Mouse (Mus musculus): ENCODE measurements at regions not wholly inside any gene's neighbourhood (a gene's known extent, or its start where the extent isn't known, plus 50 kb on each side); places are given as distances from the start of the nearest gene placed in this dataset.
"Not testable (repeated sequence)": the region's sequence is repeated elsewhere in the genome, so short reads cannot be mapped to it uniquely, and the experiment has no call there.

DNA sequence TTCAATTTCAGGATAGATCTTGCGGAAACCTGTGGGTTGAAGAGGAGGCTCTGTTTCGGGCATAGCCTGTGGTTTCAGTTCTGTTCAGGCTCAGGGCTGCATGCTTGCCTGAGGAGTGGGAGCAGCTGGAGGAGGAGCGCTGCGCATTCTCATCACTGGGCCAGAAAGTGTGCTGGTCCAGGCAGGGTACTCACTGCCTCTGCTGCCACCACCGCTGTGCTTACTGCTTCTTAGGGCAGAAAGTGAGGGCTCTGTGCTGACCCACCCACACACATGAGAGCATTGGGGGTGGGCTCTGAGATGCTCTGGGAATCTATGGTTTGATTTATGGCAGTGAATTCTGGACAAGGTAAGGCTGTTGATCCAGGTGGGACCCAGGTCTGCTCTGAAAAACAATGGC lies 109.1 kb upstream of the Obox2 start:
- in situ Hi-C loops (cut with MboI, MseI), result loop anchor here (5.0 to 10.0 kb wide), 2 partner anchors 67 to 125 kb away; no protein-coding TSS in a partner anchor

DNA sequence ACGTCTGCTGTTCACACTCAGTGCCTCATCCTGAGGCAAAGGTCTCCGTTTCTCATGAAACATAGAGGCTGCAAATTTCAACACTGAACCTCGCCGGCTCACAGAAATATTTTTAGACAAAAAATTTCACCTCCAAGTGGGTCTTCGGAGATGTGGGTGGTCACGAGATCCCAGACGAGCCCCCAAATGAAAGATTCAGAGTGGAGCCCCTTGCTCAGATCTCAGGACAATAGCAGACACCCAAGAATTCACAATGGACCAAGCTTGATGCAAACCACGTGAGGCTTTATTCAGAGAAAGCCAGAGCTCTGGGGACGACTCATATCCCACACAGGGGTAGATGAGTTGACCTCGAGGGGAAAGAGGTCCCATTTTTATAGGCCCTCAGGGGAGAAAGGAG lies 108.4 kb upstream of the Obox2 start:
- in situ Hi-C loops (cut with MboI, MseI), result loop anchor here (5.0 kb wide), 1 partner anchor 162 kb away; no protein-coding TSS in a partner anchor

DNA sequence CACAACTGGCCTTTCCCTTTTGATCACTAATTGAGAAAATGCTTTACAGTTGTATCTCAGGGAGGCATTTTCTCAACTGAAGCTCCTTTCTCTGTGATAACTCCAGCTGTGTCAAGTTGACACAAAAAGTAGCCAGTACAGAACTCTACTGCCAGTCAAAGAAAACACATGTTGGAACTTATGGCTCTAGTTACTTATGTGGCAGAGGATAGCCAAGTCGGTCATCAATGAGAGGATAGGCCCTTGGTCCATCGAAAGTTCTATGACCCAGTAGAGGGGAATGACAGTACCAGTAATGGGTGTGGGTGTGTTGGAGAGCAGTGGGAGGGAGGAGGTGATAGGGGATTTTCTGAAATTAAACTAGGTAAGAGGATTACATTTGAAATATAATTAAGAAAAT lies 100.7 kb upstream of the Obox2 start:
- in situ Hi-C loops (cut with MboI, MseI), result not testable (repeated sequence)

DNA sequence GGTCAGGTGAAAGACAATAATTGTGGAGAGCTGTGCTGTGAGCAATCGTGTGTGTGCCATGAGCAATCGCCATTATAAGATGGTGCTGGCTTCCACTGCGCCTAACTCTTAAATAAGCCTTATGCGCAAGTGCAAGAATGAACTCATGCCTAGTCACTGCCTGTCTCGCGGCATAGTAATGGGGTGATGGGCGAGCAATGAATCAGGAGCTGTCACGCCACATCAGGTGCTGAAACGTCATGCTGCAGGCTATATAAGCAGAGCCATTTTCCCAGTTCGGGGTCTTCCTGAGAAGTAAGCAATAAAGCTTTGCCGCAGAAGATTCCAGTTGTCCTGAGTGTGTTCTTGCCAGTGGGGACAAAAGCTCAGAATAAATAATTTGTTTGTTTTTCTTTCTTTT lies 59.0 kb upstream of the Obox2 start:
- in situ Hi-C loops (cut with MboI, MseI), result not testable (repeated sequence)

Measured in T-helper 1 cell (primary cell).